Mouse (Mus musculus) forebrain, embryonic 15.5 days (tissue): ENCODE measurements at regions not wholly inside any gene's neighbourhood (a gene's known extent, or its start where the extent isn't known, plus 50 kb on each side); places are given as distances from the start of the nearest gene placed in this dataset.

Source experiments
- ATAC-seq: fragments of 200-750 bp; cut with Nextera tagmentation; replicated peaks from 2 replicates; pipeline ENCODE4 v1.8.0; 2017; ENCODE audit warnings: mild to moderate bottlenecking, moderate TSS enrichment, moderate library complexity
- H3K27ac ChIP-seq: fragments of 300-500 bp; sonication (generic); replicated peaks from 2 replicates; pipeline ENCODE4 v1.5.1; 2015; ENCODE audit warnings: mild to moderate bottlenecking, inconsistent platforms
- H3K27me3 ChIP-seq: fragments of 300-500 bp; sonication (generic); 2 replicates; pipeline ENCODE4 v1.6.1; 2015; ENCODE audit warnings: inconsistent platforms
- H3K36me3 ChIP-seq: fragments of 300-500 bp; sonication (generic); 2 replicates; pipeline ENCODE4 v1.6.1; 2015; ENCODE audit warnings: mild to moderate bottlenecking, inconsistent platforms
- H3K4me1 ChIP-seq: fragments of 300-500 bp; sonication (generic); 2 replicates; pipeline ENCODE4 v1.6.1; 2015; ENCODE audit warnings: inconsistent platforms
- H3K4me2 ChIP-seq: fragments of 300-500 bp; sonication (generic); replicated peaks from 2 replicates; pipeline ENCODE4 v1.6.1; 2015; ENCODE audit warnings: mild to moderate bottlenecking, inconsistent platforms
- H3K4me3 ChIP-seq: fragments of 300-500 bp; sonication (generic); 2 replicates; pipeline ENCODE4 v1.5.1; 2015; ENCODE audit warnings: mild to moderate bottlenecking, inconsistent platforms
- H3K9ac ChIP-seq: fragments of 300-500 bp; sonication (generic); replicated peaks from 2 replicates; pipeline ENCODE4 v1.6.1; 2015; ENCODE audit warnings: mild to moderate bottlenecking, inconsistent platforms
- H3K9me3 ChIP-seq: fragments of 300-500 bp; sonication (generic); 2 replicates; pipeline ENCODE4 v1.6.1; 2016; ENCODE audit warnings: inconsistent platforms
- WGBS: fragments of 180-500 bp; shearing (Covaris S2); methylation state at CpG from one replicate; pipeline ENCODE4 v1.1.7; 2015; ENCODE audit warnings: mixed read lengths; 5-methylcytosine and 5-hydroxymethylcytosine counted together

GRCm38 (mm10) chr6:99959371-99959770 is 233.2 kb upstream of the Prok2 start:
- Histone ChIP-seq H3K9ac (no peak overlapping the region), H3K4me1 (peaks cover 12% of the 10 kb centered on the region), H3K4me3 (no peak overlapping the region), H3K27me3 (no peaks in the 10 kb centered on the region), H3K9me3 (no peaks in the 10 kb centered on the region), H3K27ac (no peak overlapping the region), H3K4me2 (no peak overlapping the region), H3K36me3 (no peaks in the 10 kb centered on the region)
- 29% methylated on average over 4 of the region's 4 CpGs for WGBS
- no peak for ATAC-seq

- 67% methylated on average over 22 of the region's 22 CpGs for WGBS
- Histone ChIP-seq H3K4me3 (no peak overlapping the region), H3K9me3 (no peaks in the 10 kb centered on the region), H3K9ac (no peak overlapping the region), H3K4me1 (peaks cover 18% of the 10 kb centered on the region), H3K4me2 (no peak overlapping the region), H3K36me3 (no peaks in the 10 kb centered on the region), H3K27ac (peak overlapping the region; percentile 66), H3K27me3 (no peaks in the 10 kb centered on the region)
- ATAC-seq = peak; percentile 54
Measured at GRCm38 (mm10) chr6:99954832-99955830, 228.9 kb upstream of the Prok2 start.

DNA sequence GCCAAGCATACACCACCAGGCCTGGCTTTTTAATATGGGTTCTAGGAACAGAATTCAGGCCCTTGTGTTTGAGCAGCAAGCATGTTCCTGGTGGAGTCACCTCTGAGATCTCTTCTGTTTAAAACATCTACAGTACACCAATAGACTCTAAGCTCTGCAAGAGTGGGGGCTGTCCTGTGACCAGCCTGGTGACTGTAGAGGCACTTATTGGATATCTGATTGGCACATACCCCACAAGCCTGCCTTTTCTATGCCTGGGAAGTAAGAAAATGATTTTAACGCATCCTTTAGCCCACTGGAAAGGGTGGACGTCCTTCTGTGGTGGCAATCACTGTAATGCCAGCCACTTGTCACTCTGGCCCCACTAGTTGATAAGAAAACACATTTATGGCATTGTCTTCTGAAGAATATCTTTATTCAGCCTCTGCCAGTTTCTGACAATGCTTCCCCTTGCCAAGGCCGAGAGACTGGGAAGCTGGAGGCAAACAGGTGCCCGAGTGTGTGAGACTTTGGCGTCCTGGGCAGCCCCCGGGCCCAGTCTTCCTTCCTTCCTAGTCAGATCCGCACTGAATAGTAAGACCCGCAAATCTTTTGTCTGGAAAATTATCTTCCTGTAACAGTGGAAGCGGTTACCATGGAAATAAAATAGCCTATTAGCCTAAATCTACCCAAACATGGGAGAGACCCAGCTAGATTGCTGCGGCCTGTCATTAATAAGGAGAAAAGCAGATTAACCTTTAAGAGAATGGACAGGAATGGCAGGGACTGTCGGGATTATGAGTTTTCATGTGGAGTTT is 228.0 kb upstream of the Prok2 start:
- 17% methylated on average over 11 of the region's 11 CpGs for WGBS
- peak; percentile 61 for ATAC-seq
- H3K9ac ChIP-seq = no peak overlapping the region
- H3K36me3 ChIP-seq = no peaks in the 10 kb centered on the region
- no peaks in the 10 kb centered on the region for H3K9me3 ChIP-seq
- peak overlapping the region; percentile 66 for H3K27ac ChIP-seq
- no peaks in the 10 kb centered on the region for H3K27me3 ChIP-seq
- no peak overlapping the region for H3K4me3 ChIP-seq
- no peak overlapping the region for H3K4me2 ChIP-seq
- peaks cover 18% of the 10 kb centered on the region for H3K4me1 ChIP-seq

DNA sequence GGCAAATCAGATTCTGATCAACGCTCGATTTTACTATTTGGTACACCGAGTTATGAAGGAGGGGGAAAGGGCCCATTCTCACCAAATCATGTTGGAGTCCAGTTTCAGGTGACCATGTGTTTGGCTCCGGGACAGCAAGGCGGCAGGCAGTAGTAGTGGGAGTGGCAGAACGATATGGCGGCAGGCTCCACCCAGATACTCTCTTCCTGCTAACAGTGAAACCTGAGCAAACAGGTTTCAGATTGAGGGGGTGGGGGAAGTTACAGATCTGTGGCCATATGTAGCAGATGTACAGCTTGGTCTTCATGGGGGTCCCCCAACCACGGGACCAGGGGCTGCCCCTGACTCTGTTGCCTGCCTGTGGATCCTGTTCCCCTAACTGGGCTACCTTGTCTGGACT is 224.6 kb upstream of the Prok2 start:
- no peaks in the 10 kb centered on the region for H3K36me3 ChIP-seq

DNA sequence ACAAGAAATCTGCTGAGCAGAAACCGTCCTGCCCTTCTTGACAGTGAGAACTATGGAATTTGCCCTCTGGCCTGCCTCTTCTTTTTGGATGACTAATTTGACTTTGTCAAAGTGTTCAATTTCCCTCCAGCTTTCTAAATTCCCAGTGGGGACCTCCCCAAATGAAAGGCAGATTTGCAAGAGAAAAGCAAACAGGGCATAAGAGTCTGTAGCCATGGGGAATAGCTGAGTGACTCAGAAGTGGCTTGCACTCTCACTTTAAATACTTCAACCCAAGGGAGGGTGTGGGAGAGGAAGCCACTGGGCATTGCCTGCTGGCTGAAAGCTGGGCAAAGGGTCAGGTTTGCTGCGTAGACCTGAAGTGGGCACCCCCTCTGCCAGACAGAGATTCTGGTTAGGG is 220.7 kb upstream of the Prok2 start:
- Histone ChIP-seq H3K4me2 (no peak overlapping the region), H3K9me3 (no peaks in the 10 kb centered on the region), H3K4me1 (no peaks in the 10 kb centered on the region), H3K27me3 (no peaks in the 10 kb centered on the region), H3K9ac (no peak overlapping the region), H3K36me3 (no peaks in the 10 kb centered on the region), H3K27ac (no peak overlapping the region), H3K4me3 (no peak overlapping the region)
- WGBS = 43% methylated on average over 2 of the region's 2 CpGs
- no peak for ATAC-seq

More for the DNA sequence above, 224.6 kb upstream of the Prok2 start:
- H3K9me3 ChIP-seq = no peaks in the 10 kb centered on the region
- WGBS = 94% methylated on average over 8 of the region's 8 CpGs
- H3K4me2 ChIP-seq = no peak overlapping the region
- no peak overlapping the region for H3K4me3 ChIP-seq
- no peak overlapping the region for H3K27ac ChIP-seq
- ATAC-seq = no peak
- H3K9ac ChIP-seq = no peak overlapping the region
- peaks cover 18% of the 10 kb centered on the region for H3K4me1 ChIP-seq
- no peaks in the 10 kb centered on the region for H3K27me3 ChIP-seq

DNA sequence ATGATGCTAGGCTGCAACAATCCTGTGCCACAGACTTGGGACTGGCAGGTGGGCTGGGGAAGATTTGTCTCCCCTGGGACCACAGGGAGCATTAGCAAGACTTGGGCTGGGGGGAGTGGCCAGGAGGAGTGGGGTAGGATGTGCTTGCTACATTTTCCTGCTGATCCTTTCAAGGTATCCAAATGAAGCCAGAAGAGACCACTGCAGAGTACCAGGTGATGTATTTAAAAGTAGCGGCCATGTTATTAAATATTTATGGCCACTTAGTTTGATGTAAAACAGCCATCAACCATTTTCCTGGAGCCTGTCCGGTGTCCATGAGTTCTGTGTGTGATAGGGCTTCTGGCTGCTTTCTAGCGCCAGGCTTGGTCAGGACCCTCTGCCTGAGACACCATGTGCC is 220.3 kb upstream of the Prok2 start:
- 85% methylated on average over 3 of the region's 3 CpGs for WGBS
- Histone ChIP-seq H3K9me3 (no peaks in the 10 kb centered on the region), H3K4me3 (no peak overlapping the region), H3K36me3 (no peaks in the 10 kb centered on the region), H3K4me1 (no peaks in the 10 kb centered on the region), H3K27me3 (no peaks in the 10 kb centered on the region), H3K9ac (no peak overlapping the region), H3K4me2 (no peak overlapping the region), H3K27ac (no peak overlapping the region)
- no peak for ATAC-seq

DNA sequence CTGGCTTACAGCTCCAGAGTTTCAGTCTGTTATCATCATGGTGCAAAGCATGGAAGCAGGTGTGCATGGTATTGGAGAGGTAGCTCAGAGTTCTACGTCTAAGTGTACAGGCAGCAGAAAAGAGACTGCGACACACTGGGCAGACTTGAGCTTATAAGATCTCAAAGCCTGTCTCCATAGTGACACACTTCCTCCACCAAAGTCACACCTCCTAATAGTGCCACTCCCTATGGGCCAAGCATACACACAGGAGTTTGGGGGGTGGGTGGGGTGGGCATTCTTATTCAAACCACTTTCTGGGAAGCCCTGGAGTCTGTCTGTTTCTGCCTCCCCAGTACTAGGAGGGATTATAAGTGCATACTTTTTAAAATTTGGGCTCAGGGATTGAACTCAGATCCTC is 219.5 kb upstream of the Prok2 start:
- H3K4me2 ChIP-seq = no peak overlapping the region
- ATAC-seq = no peak
- no peak overlapping the region for H3K27ac ChIP-seq
- WGBS = 87% methylated on average over 2 of the region's 2 CpGs
- H3K36me3 ChIP-seq = no peaks in the 10 kb centered on the region
- H3K9me3 ChIP-seq = no peaks in the 10 kb centered on the region
- no peaks in the 10 kb centered on the region for H3K4me1 ChIP-seq
- H3K27me3 ChIP-seq = no peaks in the 10 kb centered on the region
- H3K4me3 ChIP-seq = no peak overlapping the region
- H3K9ac ChIP-seq = no peak overlapping the region

DNA sequence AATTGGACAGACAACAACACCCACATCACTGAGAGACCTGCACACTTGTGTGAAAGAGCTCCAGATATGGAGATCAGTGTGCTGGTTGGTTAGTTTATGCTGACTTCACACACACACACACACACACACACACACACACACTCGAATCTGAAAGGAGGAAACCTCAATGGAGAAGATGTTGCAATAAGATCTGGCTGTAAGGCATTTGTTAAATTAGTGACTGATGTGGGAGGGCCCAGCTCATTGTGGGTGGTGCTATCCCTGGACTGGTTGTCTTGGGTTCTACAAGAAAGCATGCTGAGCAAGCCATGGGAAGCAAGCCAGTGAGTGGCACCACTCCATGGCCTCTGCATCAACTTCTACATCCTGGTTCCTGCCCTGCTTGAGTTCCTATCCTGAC is 216.8 kb upstream of the Prok2 start:
- peaks cover 7% of the 10 kb centered on the region; the same call in 1 of the 2 replicates for H3K4me1 ChIP-seq
- no peak overlapping the region for H3K4me3 ChIP-seq
- H3K36me3 ChIP-seq = no peaks in the 10 kb centered on the region
- no peak for ATAC-seq
- no peak overlapping the region for H3K27ac ChIP-seq
- no peak overlapping the region for H3K4me2 ChIP-seq
- no peaks in the 10 kb centered on the region for H3K27me3 ChIP-seq
- 77% methylated on average over 1 of the region's 1 CpGs for WGBS
- no peaks in the 10 kb centered on the region for H3K9me3 ChIP-seq
- no peak overlapping the region for H3K9ac ChIP-seq

DNA sequence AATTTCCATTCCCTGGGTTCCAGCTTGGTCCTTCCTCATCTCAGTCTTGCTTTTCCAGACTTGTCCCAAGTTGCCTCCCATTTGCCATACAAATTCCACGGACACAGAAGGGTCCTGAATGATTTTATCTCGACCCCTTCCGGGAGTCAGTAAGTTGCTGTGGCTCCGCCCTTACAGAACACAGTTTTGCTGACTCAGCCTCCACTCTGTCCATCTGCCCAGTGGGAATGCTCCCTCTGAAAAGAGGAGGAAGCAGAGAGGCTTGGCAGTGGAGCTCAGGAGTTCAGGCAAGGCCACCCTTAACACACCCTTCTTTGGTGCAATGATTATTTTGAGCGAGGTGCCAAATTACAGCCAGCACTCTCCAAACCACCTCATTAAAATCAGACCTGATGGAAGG is 213.9 kb upstream of the Prok2 start:
- H3K4me3 ChIP-seq = no peak overlapping the region
- ATAC-seq = no peak
- WGBS = 67% methylated on average over 5 of the region's 5 CpGs
- H3K9me3 ChIP-seq = no peaks in the 10 kb centered on the region
- H3K4me2 ChIP-seq = no peak overlapping the region
- H3K27ac ChIP-seq = no peak overlapping the region
- H3K27me3 ChIP-seq = no peaks in the 10 kb centered on the region
- H3K9ac ChIP-seq = no peak overlapping the region
- H3K4me1 ChIP-seq = peaks cover 7% of the 10 kb centered on the region; the same call in 1 of the 2 replicates
- H3K36me3 ChIP-seq = no peaks in the 10 kb centered on the region

DNA sequence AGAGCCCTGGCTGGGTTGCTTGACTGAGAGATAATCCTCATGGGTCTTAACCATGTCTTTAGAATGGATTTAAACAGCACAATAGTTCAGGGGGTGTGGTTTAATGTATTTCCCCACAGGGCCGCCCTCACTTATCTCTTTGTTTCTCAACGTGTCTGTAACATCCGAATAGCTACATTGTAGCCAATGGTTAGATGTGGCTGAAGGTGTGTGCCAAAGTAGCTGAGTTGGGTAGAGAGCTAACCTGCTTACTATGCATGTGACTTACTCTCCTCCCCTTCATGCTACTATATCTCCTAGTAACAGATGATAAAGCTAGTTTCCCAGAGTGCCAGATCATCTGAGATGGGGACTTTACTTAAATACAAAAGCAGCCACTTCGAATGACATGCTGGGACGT is 213.2 kb upstream of the Prok2 start:
- H3K36me3 ChIP-seq = no peaks in the 10 kb centered on the region
- H3K9ac ChIP-seq = no peak overlapping the region
- H3K4me2 ChIP-seq = no peak overlapping the region
- WGBS = 39% methylated on average over 5 of the region's 5 CpGs
- H3K27me3 ChIP-seq = no peaks in the 10 kb centered on the region
- H3K9me3 ChIP-seq = no peaks in the 10 kb centered on the region
- no peak overlapping the region for H3K4me3 ChIP-seq
- peaks cover 11% of the 10 kb centered on the region for H3K4me1 ChIP-seq
- no peak overlapping the region for H3K27ac ChIP-seq
- ATAC-seq = no peak

- H3K9me3 ChIP-seq = no peaks in the 10 kb centered on the region
- H3K27ac ChIP-seq = no peak overlapping the region
- no peak for ATAC-seq
- H3K36me3 ChIP-seq = no peaks in the 10 kb centered on the region
- H3K4me1 ChIP-seq = peaks cover 16% of the 10 kb centered on the region
- no peak overlapping the region for H3K4me2 ChIP-seq
- no peaks in the 10 kb centered on the region for H3K27me3 ChIP-seq
- no peak overlapping the region for H3K9ac ChIP-seq
- 52% methylated on average over 7 of the region's 7 CpGs for WGBS
- no peak overlapping the region for H3K4me3 ChIP-seq
Measured at GRCm38 (mm10) chr6:99938949-99939348, 212.8 kb upstream of the Prok2 start.

DNA sequence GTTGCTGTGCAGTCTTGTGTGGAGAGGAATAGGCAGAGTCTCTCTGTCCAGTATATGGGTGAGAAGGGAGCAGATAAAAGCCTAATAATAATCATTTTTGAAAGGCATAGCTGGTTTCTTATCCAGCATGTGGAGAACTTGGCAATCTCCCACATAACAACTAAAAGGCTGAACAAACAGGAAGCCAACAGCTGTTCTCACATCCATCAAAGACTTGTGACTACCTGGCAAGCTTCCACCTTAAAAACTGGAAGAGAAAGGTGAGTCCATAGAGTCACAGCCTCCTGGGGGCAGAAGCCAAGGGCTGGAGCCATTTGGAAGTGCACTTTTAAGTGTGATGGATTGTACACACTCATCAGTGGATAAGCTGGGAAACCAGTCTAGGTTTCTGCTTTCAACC is 210.5 kb upstream of the Prok2 start:
- Histone ChIP-seq H3K4me1 (peaks cover 29% of the 10 kb centered on the region), H3K36me3 (no peaks in the 10 kb centered on the region), H3K9me3 (no peaks in the 10 kb centered on the region), H3K9ac (no peak overlapping the region), H3K4me3 (no peak overlapping the region), H3K4me2 (no peak overlapping the region), H3K27ac (no peak overlapping the region), H3K27me3 (no peaks in the 10 kb centered on the region)
- ATAC-seq = no peak
